Mouse (Mus musculus) gastrocnemius, postnatal 14 days (tissue): Measurements from ENCODE around the gene Klhl7. TPM values are rescaled to one million over a fixed set of nuclear protein-coding genes. Genes with fewer than 3 reads are reported as not detected.

ENCODE experiments used
- total RNA-seq, 2 experiments: library from RNA; stranded (reverse); gene quantifications; 2 replicates each; pipeline ENCODE4 v1.2.3; 2021

The Klhl7 gene
- total RNA-seq, 2 experiments from 2014 or later = 28.0 to 29.7 TPM

Other genes with a start within 250 kb of the Klhl7 start
- gene Fam126a, start 69.9 kb upstream of the Klhl7 start, total RNA-seq = 10 to 100 TPM in 1 of 2 experiments, 1 to 10 TPM in 1; 9.5 to 12.6 TPM
- gene Nupl2, start 64.4 kb downstream of the Klhl7 start, total RNA-seq = 1 to 10 TPM; 5.6 to 6.5 TPM